Mouse (Mus musculus) G1E-ER4 (cell line): ENCODE results near the gene Prrc2c. TPM values are rescaled to one million over a fixed set of nuclear protein-coding genes. Genes with fewer than 3 reads are reported as not detected.

Experiments used
- GATA1 ChIP-seq: IDR thresholded peaks from one replicate; pipeline ENCODE4 v1.8.0; 2012; ENCODE audit warnings: low read length, inconsistent platforms
- polyA plus RNA-seq: library from polyadenylated mRNA; stranded (reverse); fragments of >175 nt; gene quantifications from 2 replicates; pipeline ENCODE4 v1.2.3, GENCODE M21; 2012

Gene Prrc2c
- polyA plus RNA-seq, 1 experiment: 70.7 TPM

DNA sequence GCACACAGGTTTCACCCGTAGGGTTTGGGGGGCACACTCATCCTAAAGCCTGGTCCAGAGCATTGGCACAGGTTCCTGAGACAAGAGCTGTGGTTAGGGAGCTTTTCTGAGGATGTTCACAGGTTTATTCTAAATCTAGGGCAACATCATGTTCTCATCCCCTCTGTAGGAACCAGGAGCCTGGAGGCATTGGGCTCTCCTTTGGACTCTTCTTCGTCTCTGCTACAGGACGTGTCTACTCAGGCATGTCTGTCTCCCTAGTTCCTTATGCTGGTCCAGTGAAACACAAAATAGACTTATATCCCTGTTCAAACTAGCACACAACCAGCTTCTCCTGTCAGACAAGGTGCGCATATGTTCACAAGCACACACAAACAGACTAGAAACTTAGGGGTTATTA is 101.8 kb downstream of the Prrc2c start:
- TF ChIP-seq GATA1: no peak

DNA sequence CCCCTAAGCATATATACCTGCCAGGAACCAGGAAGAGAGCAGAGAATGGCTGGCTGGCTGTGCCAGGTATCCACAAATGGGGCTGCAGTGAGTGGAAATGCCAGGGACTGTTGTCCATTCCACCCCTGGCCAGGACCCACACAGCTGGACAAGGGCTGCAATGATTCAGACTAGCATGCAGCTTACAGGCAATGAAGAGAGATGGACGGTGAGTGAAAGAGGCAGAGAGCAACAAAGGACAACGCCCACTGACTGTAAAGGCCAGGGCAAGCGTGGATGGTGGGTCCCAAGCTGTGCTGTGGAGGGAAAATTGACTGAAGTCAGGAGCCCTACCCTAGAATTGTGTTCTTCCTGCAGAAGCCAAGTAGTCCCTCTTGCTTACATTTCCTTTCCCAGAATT is 103.8 kb downstream of the Prrc2c start:
- no peak for TF ChIP-seq GATA1

DNA sequence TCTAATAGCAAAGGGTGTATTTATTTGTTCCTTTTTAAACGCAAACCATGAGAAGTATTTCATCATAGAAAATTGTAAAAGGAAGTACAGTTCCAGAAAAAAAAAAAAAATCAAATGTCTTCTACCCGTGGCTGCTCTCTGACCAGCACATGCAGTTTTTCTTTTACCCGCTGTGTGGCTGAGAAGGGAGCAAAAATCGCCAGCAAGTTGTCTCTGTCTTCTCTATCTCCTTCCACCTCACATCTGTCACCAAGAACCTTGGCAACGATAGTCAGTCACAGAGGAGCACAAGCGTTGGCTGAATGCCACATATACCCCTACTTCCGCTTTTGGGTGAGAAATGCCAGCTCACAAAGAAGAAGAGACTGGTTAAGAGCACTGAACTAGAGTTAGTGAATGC is 115.1 kb downstream of the Prrc2c start:
- TF ChIP-seq GATA1: no peak

DNA sequence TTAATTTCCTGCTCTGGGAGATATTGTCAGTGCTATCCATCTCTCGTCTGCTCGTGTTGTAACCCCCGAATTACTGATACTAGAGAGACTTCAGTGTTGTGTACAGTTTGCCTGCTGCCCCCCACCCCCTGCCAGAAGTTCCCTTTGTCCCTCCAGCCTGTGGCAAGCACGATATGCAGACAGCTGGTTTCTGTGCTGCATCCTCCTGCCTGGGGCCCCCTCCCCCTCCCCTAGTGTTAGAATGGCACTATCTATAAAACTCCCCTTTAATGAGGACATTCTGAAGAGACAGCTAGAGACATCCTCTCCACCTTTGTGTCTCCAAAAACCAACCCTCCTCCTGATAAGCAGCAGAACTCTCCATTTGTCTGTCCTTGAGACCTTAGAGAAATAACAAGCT is 116.5 kb downstream of the Prrc2c start:
- TF ChIP-seq GATA1: no peak

Other genes with a start within 250 kb of the Prrc2c start
- gene Mettl13, start 192.0 kb downstream of the Prrc2c start, polyA plus RNA-seq: 16.9 and 27.0 TPM in 2 replicates
- 13.5 and 20.4 TPM in 2 replicates for gene Vamp4, start 170.0 kb downstream of the Prrc2c start, polyA plus RNA-seq
- not detected in 2 replicates for gene Myoc, start 101.4 kb downstream of the Prrc2c start, polyA plus RNA-seq
- gene Myocos, start 82.3 kb downstream of the Prrc2c start, polyA plus RNA-seq: not detected in 2 replicates
- not detected in 2 replicates for gene Fmo4, start 73.4 kb upstream of the Prrc2c start, polyA plus RNA-seq
- not detected in 2 replicates for gene Fmo1, start 126.1 kb upstream of the Prrc2c start, polyA plus RNA-seq
- not detected in 2 replicates for gene Fmo2, start 158.2 kb upstream of the Prrc2c start, polyA plus RNA-seq
- not detected in 2 replicates for gene Fmo6, start 197.0 kb upstream of the Prrc2c start, polyA plus RNA-seq
- gene Fmo3, start 244.0 kb upstream of the Prrc2c start, polyA plus RNA-seq: not detected in 2 replicates